Comparison of ENCODE assay signal across 8 mouse cellular contexts in genomic region chr11:5788056-5789014, GRCm38 (mm10). TPM values are rescaled to one million over a fixed set of nuclear protein-coding genes. Genes with fewer than 3 reads are reported as not detected.
DNase-seq lines count a peak whose midpoint lies in the region; ATAC-seq lines count a peak whose summit lies in the region.

Gene Dbnl (plus strand): TSS chr11:5788488.

- DNase-seq in adipocyte (ENCODE audit: low spot score): peak; percentile 96
- DNase-seq in embryo, embryonic 10 days (ENCODE audit: low spot score): peak; percentile 96
- DNase-seq in gastrocnemius, postnatal 10 days: peak; percentile 95
- peak; percentile 99 for DNase-seq in induced T-regulatory cell, adult 2 months (ENCODE audit: low read depth)
- DNase-seq in left cerebral cortex, adult 9 months (ENCODE audit: low spot score in 2 of 2): peak; percentile 83 to 94
- DNase-seq in right cerebral cortex, postnatal 14 days: peak; percentile 92
- DNase-seq in urinary bladder, postnatal 36 days (ENCODE audit: low spot score in 2 of 2): peak; percentile 97

- peak; percentile 81 for ATAC-seq in megakaryocyte progenitor cell, adult 5-6 weeks (replicated peaks; ENCODE audit: poor library complexity)

RNA-seq across cellular contexts. Expression of gene Dbnl, which starts in this region (rescaled TPM):
- total RNA-seq in gastrocnemius, postnatal 10 days (2021): 10 to 100 TPM; 23.6 to 27.1 TPM
- total RNA-seq in megakaryocyte progenitor cell, adult 5-6 weeks (2015): 43.9 and 44.5 TPM in 2 replicates
- 85.9 and 92.9 TPM in 2 replicates for total RNA-seq in megakaryocyte progenitor cell, adult 5-6 weeks (2017)

Comparison
In these comparisons a context has a peak if more than half of its experiments do, and no peak if none do; other contexts are left out.
1. Peak in every context shown above with its lines: DNase-seq and ATAC-seq.